Mouse (Mus musculus) 416B (cell line): ENCODE data around the gene Olfr316.
"Not testable (repeated sequence)": the region's sequence is repeated elsewhere in the genome, so short reads cannot be mapped to it uniquely, and the experiment has no call there.

Source experiments
- DNase-seq: peaks from one replicate; pipeline ENCODE4 v3.0.0; 2011; ENCODE audit warnings: low read depth

Gene Olfr316

DNA sequence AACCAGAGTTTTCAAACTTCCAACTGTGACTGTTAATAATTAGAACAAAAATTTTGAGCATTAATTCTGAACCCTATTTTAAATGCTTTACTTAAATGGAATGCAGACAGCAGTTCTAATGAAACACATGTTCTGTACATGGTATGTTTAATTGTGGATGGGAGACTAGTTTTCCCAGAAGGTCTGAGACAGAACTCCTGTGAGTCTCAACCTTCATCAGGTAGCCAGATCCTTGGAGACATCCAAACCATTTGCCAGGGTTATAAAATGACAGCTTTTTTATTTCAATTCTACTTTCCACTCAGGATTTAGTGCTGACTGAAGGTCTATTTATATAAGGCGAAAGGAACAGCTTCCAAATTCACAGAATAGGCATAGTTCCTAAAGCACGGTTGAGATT lies at the start of gene Olfr316:
TSS of gene Olfr316 (plus strand) at position 301 of the 400 bp plus-strand sequence.
- no peak for DNase-seq

DNA sequence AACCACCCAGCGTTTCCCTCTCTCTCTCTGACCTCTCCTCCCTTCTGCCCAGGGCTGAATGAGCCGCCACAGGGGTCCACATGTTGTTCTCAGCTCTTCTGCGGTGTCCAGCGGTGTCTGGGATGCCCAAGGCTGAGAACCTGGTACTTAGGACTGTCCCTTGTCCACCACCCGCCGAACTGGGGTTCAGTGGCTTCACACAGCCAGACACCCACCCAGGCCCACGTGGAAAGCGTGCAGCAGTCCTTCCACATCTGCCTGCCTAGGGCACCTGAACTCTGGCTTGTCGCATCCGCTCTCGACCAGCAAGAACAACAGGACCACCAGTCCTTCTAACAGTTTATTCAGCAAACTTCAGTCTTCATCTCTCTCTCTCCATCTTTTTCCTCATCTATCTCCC lies 43.4 kb upstream of the Olfr316 start:
- no peak for DNase-seq

- DNase-seq = not testable (repeated sequence)
Measured at GRCm38 (mm10) chr11:58717723-58718122, 34.8 kb upstream of the Olfr316 start.

DNA sequence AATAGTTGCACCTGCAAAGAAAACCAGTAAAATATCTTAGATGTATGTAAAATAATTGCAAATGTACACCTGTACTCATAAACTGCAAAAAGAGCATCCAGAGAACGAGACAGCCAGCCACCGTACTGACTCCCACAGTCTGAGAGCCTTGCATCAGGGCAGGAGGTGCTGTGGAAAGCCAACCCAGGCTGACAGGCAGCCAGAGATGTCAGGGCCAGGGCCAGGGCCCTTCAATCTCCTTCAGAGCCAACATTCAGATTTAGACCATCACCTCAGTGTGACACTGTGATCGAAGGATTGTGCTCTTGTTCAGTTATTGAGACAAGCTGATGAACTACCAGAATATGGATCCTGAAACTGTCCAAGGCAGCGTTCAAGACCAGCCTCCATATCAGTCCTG lies 32.8 kb upstream of the Olfr316 start:
- no peak for DNase-seq

GRCm38 (mm10) chr11:58723914-58724313 lies 28.6 kb upstream of the Olfr316 start, which contains the start of gene Olfr318:
Olfr318 (minus strand) TSS chr11:58724014.
- DNase-seq = no peak

DNA sequence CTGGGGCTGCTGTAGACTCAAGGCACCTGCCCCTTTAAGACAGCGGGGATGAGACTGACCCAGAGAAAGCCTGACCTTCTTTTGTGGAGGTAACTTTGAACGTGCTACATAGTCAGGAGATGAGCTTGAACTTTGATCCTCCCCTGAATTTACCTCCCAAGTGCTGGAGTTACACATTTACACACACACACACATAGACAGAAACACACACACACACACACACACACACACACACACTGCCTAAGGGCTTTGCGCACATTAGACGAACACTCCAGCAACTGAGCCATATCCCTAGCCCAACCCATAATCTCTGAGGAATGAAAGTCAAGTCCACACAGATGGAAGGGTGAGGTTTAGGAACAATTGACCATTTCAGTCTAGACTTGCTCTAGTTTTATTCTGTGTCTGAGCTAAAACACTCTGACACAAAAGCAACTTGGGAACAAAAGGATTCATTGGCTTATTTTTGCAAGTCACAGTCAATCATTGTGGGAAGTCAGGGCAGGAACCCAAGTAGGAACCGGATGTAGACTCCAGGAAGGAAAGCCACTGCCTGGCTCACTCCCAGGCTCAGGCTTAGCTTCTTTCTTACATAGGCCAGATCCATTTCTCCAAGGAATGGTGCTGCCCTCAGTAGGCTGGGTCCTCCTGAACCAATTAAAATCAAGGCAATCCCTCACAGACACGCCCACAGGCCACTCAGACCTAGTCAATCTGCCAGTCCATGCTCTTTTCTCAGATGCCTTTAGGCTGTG lies 24.5 kb upstream of the Olfr316 start:
- not testable (repeated sequence) for DNase-seq

DNA sequence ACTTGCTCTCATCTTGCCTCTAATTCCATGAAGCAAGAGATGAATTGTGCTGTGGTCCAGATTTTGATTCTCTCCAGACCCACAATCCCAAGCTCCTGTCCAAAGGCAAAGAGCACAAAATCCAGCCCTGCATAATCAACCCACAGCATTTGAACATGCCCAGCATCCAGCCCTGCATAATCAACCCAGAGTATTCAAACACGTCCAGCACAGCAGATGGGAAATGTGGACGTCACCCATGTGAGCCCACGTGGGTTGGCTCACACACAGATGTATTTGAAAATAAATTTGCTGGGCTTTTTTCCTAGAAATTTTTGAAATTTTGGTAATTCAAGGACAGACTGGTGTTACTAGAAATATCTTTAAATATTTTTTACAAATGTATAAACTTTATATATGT lies 19.2 kb upstream of the Olfr316 start:
- DNase-seq = no peak

DNA sequence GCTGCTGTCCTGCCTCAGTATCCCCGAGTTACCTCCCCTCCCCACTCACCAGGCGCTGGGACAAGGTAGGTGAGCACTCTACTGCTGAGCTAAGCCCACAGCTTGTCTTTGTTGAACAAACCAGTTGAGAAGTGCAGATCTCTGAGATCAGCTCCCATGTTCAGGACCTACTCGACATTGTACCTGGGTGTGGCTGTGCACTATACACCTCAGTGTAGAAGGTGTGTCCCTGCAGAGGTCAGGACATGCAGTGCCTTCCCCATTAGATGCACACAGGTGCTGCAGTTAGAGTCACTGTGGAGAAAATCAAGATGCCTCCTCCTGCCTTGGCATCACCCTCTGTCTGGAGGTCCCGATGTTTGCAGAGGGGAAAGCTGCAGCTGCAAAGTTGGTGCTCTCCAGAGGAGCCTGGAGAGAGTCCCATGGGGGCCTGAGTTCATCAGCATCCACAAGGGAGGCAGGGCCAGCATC lies 13.7 kb upstream of the Olfr316 start, which contains the start of gene Olfr317:
TSS of gene Olfr317 (minus strand) at position 421 of the 471 bp plus-strand sequence.
- no peak for DNase-seq

- DNase-seq = not testable (repeated sequence)
Measured at GRCm38 (mm10) chr11:58751096-58751495, 1.4 kb upstream of the Olfr316 start.

GRCm38 (mm10) chr11:58772888-58773287 lies 20.4 kb downstream of the Olfr316 start, which contains the start of gene Olfr315:
Olfr315 (plus strand) TSS chr11:58773188.
- no peak for DNase-seq

DNA sequence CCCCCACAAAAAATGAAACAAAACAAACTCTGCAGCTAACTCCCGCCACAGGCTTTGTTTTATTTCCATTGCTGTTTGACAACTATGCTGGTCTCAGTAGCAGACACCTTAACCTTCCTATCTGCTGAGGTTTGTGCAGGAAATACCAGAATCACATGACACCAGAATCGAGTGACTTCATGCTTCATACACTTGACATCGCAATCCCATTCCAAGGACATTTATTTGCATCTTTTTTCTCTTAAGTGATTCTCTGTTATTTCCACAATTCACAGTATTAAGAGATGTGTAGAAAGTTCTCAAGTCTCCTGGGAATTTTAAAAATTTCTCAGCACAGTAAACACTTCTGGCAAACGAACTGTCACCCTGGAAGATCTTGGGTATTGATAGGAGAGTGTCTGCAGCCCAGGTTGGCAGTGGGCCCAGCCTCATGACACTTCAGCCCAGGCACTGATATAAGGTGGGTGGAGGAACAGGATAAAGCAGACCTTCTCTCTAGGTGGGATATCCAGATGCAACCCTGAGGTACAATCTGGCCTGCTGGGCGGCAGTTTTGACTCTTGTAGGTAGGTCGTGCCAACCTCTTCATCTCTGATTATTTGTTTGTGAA lies 30.1 kb downstream of the Olfr316 start, which contains the start of gene Olfr314:
TSS of gene Olfr314 (plus strand) at position 473 of the 610 bp plus-strand sequence.
- DNase-seq = peak; percentile 16

- no peak for DNase-seq
Measured at GRCm38 (mm10) chr11:58784182-58784581, 31.6 kb downstream of the Olfr316 start.

GRCm38 (mm10) chr11:58787651-58788050 lies 35.1 kb downstream of the Olfr316 start:
- no peak for DNase-seq

DNA sequence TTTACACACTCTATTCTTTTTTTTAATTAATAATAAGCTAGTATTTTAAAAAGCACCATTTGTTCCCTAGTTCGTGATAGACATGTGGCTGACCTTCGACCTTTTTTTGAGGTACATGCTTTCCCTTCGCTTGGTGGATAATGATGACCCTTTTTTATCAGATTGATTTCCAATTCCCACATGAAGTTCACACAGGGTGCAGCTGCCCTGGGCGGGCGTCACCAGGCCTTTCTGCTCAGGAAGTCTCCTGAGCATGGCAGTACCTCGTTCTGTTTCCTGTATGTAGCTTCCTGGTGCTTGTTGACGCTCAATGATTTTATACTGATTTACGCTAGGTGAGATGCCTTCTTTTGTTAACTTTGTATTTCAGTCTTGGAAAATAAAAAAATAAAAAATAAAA lies 35.8 kb downstream of the Olfr316 start:
- DNase-seq = no peak

GRCm38 (mm10) chr11:58789532-58789931 lies 37.0 kb downstream of the Olfr316 start:
- DNase-seq = peak; percentile 79

GRCm38 (mm10) chr11:58790053-58790452 lies 37.5 kb downstream of the Olfr316 start:
- no peak for DNase-seq

- peak; percentile 46 for DNase-seq
Measured at GRCm38 (mm10) chr11:58790646-58791045, 38.1 kb downstream of the Olfr316 start.

- peak; percentile 21 for DNase-seq
Measured at GRCm38 (mm10) chr11:58795856-58796255, 43.3 kb downstream of the Olfr316 start.

DNA sequence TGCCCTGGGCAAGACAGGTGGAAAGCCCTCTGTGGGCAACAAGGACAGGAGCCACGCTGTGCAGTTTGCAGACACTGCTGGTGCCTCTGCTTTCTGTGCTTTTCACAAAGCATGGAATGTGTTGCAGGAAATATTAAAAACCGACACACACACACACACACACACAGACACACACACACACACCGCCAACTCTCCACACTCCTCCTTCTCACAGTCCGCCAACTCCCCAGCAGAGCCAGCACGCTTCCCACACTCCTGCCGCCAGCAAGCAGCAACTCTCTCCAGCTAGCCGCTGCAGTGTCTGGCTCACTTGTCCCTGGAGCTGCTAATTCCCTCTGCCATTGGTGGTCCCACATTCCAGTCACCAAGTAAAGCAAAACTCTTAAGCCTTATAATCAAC lies 44.3 kb downstream of the Olfr316 start:
- no peak for DNase-seq

- no peak for DNase-seq
Measured at GRCm38 (mm10) chr11:58799747-58800146, 47.2 kb downstream of the Olfr316 start.

DNA sequence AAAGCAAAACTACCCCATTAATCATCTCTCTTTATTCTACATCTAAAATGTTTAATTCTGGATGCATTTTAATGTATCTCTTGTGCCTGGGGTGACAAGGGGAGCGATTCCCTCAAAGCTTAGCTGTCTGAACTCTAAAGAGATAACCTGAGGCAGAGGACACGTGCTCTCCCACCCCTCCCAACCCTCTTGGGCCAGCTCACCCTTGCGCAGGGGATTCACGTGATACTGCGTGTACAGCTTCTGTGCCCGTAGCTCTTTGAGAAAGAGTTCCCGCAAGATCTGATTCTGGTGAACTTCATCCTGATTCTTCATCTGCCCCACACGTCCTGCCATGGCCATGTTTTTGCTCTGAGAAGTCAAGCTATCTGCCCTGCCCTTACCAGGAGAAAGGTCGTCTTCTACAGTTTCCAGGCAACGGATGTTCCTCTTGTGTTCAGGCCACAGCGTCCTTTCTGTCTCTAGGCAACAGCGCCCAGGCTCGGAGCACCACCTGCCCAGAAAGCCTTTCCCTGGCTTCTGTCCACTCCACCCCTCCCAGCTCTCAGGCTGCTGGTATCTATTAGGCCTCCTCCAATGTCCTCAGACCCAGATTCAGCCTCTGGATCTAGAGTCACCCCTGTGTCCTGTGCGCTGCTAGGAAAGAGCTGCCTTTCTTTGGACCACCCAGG lies 49.2 kb downstream of the Olfr316 start, which contains the start of gene Fam183b:
TSS of gene Fam183b (minus strand) at position 403 of the 671 bp plus-strand sequence.
- no peak for DNase-seq

- DNase-seq = no peak
Measured at GRCm38 (mm10) chr11:58803871-58804270, 51.3 kb downstream of the Olfr316 start.
